Mouse (Mus musculus): Measurements from ENCODE around the gene Glo1.

GRCm38 (mm10) chr17:30575121-30575904 lies 51.4 kb downstream of the Glo1 start:
- TF ChIP-seq CTCF (IDR thresholded peaks at IDR 0.05; ENCODE audit: low read depth, low read length) (no peak), TAL1 (conservative IDR thresholded peaks at IDR 0.05; ENCODE audit: low read depth, low read length) (no peak), POLR2AphosphoS5 (IDR thresholded peaks at IDR 0.05; ENCODE audit: insufficient replicate concordance, low read depth, low read length) (no peak), GATA1 (IDR thresholded peaks at IDR 0.05; ENCODE audit: borderline replicate concordance, low read length) (no peak)

Data from G1E (cell line).